Mouse (Mus musculus): ENCODE measurements around the gene Gbx2.

GRCm38 (mm10) chr1:89934316-89935260 lies 3.6 kb upstream of the Gbx2 start:
- TF ChIP-seq CTCF (IDR thresholded peaks at IDR 0.05; ENCODE audit: low read depth), result no peak
- no peak for TF ChIP-seq EP300 (IDR thresholded peaks at IDR 0.05; ENCODE audit: low read depth)

All from liver, embryonic 14.5 days (tissue).